Mouse (Mus musculus): Measurements from ENCODE around the gene Rbm12.

- TF ChIP-seq CTCF (conservative IDR thresholded peaks at IDR 0.05; ENCODE audit: insufficient read depth, insufficient read length, low read depth, low read length), result no peak
- no peak for TF ChIP-seq POLR2A (IDR thresholded peaks at IDR 0.05; ENCODE audit: low read depth, low read length)
These were observed 34.3 kb downstream of the Rbm12 start for GRCm38 (mm10) chr2:156077461-156077860.
